Mouse (Mus musculus) MN1 (cell line): Measurements from ENCODE around the gene Cplx3.

Experiments
- DNase-seq: peaks from one replicate; pipeline ENCODE4 v3.0.0-alpha.2; 2016; ENCODE audit warnings: low spot score

The Cplx3 gene

DNA sequence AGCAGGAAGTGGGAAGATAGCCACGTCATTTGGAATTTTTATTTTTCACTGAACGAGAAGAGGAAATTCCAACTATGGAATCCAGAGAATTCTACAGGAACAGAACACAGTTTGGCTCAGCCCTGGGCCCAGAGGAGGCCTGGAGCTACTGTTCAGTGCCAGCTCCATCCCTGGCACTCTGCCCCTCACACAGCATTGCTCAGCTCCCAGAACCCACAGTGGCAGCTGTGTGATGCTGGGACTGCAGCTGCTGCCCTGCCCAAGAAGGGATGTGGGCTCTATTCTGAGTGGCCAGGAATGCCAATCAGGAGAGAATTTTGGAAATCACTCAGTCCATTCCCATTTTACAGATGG is 4.8 kb downstream of the Cplx3 start:
- DNase-seq, result peak; percentile 32

DNA sequence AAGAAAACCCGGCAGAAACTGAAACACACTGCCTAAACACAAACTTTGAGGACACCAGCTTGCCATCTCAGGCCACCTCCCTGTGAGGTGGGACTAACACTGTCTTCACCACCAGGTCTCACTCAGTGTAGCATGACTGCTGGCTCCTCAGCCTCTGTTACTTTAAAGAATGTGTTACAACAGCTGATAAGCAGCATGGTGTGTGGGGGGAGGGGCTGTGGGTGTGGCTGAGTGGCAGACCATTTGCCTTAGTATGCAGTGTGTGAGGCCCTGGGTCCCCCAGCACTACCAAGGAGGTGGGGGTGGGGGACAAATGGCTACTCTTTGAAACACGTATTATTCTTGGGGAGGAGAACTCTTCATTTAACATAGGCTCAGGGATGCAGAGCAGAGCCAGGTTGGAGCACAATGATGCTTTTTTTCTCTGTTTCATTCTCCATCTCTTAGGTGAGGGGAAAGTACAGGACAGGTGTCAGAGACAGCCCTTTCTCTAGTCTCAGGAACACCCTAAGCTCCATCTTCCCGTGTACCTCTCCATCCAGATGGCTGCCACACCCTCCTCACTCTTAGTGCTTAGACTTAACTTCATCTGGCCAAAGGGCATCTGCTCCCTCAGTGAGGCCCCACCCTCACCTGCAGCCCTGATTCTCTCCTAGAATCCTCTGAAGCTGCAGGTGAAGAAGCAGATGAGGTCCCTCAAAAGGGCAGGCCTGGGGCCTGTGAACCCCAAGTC is 5.3 kb downstream of the Cplx3 start:
- DNase-seq, result no peak

- DNase-seq, result no peak
Observed at GRCm38 (mm10) chr9:57598851-57599563, 7.1 kb downstream of the Cplx3 start.

DNA sequence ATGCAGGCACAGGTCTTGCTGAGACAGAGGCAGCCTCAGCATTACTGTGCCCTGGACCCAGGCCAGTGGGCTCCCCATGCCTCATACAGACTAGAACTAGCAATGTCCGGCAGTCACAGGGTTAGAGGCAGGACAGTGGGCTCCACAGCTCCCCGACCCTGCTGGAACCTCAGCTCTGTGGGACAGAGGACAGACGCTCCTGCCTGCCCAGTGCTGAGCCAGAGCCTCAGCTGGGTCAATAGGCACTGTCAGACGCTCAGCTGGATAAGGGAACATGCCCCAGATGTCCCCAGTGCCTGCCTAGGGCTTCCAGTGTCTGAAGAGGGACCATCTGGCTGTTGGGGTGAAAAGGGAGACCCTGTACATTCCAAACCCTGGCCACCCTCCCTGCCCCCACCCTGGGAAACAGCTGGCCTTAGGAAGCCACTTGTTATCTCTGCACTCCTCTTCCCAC is 8.1 kb downstream of the Cplx3 start:
- no peak for DNase-seq

DNA sequence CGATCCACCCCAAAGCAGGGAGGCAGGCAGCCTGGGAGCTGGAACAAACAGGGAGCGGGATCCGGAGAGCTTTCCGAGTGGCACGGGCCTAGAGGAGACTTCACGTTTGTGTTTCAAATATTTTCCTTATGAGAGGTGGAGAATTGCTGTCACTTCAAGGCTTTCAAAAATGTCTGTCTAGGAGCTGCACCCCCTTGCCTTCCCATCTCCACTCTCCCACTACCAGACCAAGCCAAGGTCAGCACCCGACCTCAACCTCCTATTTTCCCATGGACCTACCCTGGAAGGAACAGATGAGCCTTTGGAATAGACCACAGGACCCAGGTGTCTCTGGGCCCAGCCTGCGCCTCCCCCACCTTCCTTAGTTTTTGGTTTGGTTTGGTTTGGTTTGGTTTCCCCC is 8.8 kb downstream of the Cplx3 start:
- DNase-seq, result no peak

DNA sequence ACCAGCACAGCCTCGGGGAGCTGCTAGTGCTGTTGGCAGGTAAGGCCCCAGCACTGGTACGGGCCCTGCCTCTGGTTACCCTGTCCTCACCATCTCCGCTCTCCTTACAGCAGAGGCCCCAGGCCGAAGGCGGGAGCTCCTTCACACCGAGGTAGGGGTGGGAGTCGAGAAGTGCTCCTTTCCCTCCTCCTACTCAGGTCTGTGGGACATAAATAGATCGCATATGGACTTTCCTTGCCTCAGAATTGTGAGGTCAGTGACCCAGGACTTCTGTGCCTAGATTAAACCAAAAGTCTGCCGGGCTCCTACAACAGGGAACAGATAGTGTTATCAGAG is 11.9 kb downstream of the Cplx3 start:
- DNase-seq, result no peak

DNA sequence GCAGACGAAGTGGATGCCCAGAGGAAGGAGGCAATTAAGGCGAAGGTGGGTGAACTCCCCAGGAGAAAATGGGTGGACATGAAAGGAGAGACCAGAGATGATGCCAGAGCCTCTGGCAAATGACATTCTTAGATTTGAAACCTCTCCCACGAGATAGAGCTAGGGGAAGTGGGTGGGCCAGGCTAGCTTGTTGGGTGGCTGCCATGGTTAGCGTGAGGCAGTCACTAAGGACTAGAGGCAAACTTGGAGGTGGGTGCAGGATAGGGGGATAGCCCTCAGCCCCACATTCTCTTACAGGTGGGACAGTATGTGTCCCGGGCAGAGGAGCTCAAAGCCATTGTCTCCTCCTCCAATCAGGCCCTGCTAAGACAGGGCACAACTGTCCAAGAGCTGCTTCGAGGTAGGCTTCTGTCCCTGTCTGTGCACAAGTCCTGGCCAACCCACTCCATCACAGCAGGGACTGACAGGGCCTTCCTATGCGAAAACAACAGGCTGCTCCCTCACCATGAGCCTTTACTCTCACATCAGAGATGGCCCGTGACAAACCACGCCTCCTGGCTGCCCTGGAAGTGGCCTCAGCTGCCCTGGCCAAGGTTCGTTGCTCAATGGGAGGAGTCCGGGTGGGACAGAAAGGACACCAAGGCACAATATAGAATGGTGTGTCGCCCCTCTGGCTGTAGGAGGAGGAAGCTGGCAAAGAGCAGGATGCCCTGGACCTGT is 12.5 kb downstream of the Cplx3 start:
- no peak for DNase-seq

DNA sequence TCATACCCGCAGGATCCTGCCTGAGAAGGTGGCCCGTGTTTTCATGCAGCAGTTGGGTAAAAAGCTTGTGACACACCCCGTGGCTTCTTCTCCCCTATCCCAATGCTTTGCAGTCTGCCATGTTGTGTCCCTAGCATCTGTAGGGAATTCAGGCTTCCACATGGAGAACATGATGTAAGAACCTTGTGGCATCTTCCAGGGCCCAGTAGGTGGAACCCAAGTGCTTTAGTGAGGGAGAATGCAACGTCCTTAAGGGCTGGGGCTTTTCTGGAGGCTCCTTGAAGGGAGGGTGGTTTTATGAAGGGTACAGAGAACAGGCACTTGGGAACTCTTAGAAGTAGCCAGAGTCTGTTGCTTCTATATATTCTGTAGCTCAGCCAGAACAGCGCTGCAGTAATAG is 15.4 kb downstream of the Cplx3 start:
- peak; percentile 66 for DNase-seq

DNA sequence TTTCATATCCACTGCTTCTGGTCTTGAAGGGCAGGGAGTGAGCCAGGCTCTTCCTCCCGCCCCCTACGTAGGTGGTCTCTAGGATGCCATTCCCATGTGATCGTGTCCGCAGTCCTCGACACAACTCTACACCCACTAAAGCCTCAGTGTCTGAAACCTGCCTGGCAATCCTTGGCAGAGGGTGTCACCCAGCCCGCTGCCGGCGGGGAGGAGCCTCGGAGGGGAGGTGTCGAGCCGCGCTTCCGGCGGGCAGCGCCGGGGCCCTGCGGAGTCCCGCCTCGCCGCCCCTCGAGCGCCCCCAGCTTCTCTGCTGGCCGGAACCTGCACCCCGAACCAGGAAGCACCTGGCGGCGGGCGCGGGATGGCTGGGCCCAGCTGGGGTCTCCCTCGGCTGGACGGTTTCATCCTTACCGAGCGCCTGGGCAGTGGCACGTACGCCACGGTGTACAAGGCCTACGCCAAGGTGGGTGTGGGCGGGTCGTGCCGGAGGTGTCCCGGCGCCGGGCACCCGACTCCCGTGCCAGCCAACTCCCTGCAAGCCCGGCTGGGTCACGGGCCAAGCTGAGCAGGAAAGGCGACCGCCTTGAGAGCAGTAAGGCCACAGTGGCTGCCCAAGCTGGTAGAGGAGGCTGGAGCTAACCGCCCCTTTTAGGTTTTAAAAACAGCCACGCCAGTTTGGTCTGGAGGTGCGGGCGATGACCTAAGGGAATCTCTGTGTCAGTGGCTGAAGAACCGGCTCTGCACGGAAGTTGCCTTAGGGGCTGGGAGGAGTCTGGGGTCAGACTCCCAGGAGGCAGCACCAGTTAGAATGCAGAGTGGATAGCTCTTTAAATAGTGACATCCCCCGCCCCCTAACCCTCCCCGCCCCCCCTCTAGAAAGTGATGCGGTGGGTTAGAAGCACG is 16.6 kb downstream of the Cplx3 start, which contains the start of gene Ulk3:
Ulk3 (plus strand) TSS at position 229 of the 903 bp plus-strand sequence.
- peak; percentile 79 for DNase-seq

GRCm38 (mm10) chr9:57584991-57585390 is 21.1 kb downstream of the Cplx3 start:
- no peak for DNase-seq

DNA sequence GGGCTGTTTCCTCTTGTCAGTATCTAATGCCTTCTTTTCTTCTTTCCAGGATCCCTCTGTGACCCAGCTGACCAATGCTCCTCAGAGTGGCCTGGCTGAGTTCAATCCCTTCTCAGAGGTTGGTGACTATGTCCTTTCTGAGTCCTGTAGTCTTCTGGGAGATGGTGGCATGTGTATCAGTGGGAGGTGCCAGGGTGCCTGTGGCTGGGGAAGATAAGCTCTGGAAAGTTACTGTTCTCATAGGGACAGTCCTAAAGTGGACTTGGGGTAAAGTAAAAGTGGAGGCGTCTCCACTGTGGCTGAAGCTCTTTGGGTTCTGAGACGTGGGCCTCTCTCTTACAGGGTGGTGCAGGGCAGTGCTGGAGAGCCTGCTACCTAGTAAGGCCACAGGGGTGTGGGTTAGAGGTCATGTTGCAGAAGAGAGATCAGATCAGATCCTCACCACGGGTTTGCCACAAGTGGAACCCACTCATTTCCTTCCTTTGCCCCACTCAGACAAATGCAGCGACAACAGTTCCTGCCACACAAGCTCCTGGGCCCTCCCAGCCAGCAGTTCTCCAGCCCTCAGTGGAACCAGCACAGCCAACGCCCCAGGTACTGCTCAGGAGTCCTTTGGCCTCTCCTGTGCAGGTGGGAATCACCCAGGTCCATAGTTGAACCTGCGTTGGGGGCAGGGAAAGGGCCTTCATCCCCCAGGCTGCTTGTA is 28.8 kb downstream of the Cplx3 start:
- DNase-seq, result no peak

GRCm38 (mm10) chr9:57575577-57575976 is 30.5 kb downstream of the Cplx3 start:
- no peak for DNase-seq

GRCm38 (mm10) chr9:57574397-57574796 is 31.7 kb downstream of the Cplx3 start:
- no peak for DNase-seq

GRCm38 (mm10) chr9:57568500-57568899 is 37.6 kb downstream of the Cplx3 start:
- DNase-seq, result no peak

DNA sequence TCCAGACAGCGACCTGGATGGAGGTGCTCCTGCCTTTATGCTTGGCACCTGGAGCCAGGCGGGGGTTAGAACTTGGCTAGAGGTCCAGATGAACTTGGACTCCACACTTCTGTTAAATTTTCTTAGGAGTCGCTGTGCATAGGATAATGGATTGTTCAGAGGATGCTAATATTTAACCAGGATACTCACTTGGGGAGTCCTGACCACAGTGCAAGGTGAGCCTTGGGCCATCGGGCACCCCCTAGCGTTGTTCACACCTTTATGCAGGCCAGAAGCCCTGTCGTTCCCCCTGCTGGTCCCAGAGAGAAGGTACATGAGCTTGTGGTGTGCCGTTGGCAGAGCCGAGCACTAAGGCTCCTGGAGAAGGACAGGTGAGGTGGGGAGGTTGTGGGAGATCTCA is 39.2 kb downstream of the Cplx3 start:
- DNase-seq, result no peak

DNA sequence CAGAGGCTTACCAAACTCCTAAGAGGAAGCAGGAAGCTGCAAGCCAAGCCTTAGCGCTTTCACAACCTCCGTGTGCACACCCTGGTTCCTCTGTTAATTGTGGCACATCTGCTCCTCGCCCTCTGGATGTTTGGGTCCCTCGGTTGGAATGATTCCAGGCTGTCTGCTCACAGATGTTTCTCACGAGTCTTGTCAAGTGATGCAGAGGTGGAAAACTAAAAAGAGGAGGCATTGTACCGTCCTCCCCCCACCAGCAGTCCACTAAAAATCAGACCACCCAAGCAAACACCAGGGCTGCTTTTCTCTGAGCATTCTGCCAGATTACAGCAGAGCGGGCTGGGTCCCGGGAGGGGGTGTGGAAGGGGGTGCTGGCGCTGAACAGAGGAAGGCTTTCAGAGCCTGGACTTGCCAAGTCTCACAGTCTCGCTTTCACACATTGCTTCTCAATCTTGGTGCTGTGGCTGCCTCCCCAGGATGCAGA is 40.3 kb downstream of the Cplx3 start:
- peak; percentile 33 for DNase-seq

DNA sequence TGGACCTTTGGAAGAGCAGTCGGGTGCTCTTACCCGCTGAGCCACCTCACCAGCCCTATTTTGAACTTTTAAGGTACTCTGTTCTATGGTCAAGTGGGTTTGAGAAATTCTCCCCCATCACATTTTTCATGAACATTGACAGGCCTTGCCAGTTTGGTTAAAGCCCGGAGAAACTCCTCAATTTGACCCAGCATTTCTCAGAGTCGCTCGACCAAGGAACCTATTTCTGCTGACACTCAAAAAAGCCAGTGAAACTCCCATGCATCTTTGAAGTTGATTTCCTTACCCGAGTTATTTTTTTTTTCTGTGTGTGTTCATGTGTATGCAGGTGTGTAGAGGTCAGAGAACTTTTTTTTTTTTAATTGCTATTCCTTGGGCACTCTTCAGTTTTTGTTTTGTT is 41.5 kb downstream of the Cplx3 start:
- no peak for DNase-seq

DNA sequence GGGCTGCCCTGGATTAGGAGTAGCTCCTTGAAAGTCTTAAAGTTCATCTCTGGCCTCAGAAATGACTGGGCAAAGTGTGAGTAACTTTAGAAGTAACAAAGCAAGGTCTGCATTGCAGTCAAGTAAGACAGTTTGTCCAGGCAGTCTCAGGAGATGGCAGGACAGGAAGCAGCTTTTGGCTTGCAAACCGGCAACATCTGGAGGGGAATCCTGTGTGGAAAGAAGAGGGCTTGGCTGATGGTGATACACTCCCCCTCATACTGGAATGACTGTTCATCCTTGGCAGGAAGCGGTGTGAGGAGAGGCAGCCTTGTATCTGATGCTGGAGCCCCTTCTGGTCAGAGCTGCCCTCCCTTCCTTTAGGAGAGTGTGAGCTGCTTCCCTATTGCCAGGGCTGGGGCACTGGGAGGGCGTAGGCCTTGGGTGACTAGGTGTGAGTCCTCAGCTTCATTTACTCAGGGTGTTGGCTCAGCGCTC is 43.1 kb downstream of the Cplx3 start:
- no peak for DNase-seq

DNA sequence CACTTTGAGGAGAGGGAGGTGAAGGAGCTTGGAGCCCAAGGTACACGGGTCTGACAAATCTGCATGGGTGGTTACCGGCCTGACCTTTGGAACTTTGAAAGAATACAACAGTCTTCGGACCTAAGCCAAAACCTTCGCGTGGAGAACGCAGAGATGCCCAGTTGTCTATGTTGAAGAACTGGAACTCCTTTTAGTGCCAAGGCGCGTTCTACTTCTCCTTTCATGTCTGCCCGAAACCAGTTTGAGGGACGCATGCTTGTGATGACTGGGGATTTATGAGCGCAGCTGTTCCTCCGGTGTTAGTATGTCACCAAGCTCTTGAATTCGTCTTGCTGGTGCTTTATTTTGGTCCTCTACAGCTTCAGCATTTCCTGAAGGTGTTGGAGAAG is 44.4 kb downstream of the Cplx3 start:
- DNase-seq, result no peak

- DNase-seq, result peak; percentile 91
Observed at GRCm38 (mm10) chr9:57560861-57561710, 45.0 kb downstream of the Cplx3 start, which contains the start of gene Scamp2. Scamp2 (plus strand) TSS chr9:57560943.
